9 mouse cellular contexts compared by ENCODE assay signal in genomic region chr1:165617166-165617891, GRCm38 (mm10). TPM values are rescaled to one million over a fixed set of nuclear protein-coding genes. Genes with fewer than 3 reads are reported as not detected.
DNase-seq lines count a peak whose midpoint lies in the region; ATAC-seq lines count a peak whose summit lies in the region.
"Had no signal": no experiment of that assay in that cellular context is flagged by ENCODE, and none has a peak within 500 bp of the region (broad histone marks: within the 10 kb centered on the region; RNA-seq: fewer than 3 reads in every experiment).

No protein-coding gene starts in this region.

- no peak overlapping the region for H3K4me3 ChIP-seq in embryonic facial prominence, embryonic 14.5 days (ENCODE audit: low read depth, low read length)
- H3K4me3 ChIP-seq in limb, embryonic 10.5 days: peak overlapping the region; percentile 22; the same call in 1 of the 2 replicates
- H3K4me3 ChIP-seq in midbrain, embryonic 14.5 days (replicated peaks; ENCODE audit: low read depth, low read length): no peak overlapping the region
- H3K4me3 ChIP-seq: limb, embryonic 15.5 days had no signal

- WGBS in embryonic facial prominence, embryonic 14.5 days: 17% methylated on average over 15 of the region's 15 CpGs
- WGBS in limb, embryonic 10.5 days: 13% methylated on average over 15 of the region's 15 CpGs
- 9% methylated on average over 15 of the region's 15 CpGs for WGBS in midbrain, embryonic 14.5 days

- no peaks in the 10 kb centered on the region for H3K27me3 ChIP-seq in embryonic facial prominence, embryonic 14.5 days (replicated peaks; ENCODE audit: control insufficient read depth, insufficient read depth, low read length)
- no peaks in the 10 kb centered on the region for H3K27me3 ChIP-seq in limb, embryonic 10.5 days (ENCODE audit: low read depth, poor library complexity, severe bottlenecking)
- H3K27me3 ChIP-seq in midbrain, embryonic 14.5 days (ENCODE audit: control insufficient read depth, insufficient read depth, low read length): no peaks in the 10 kb centered on the region
- H3K27me3 ChIP-seq: limb, embryonic 15.5 days had no signal

- H3K36me3 ChIP-seq in embryonic facial prominence, embryonic 14.5 days (ENCODE audit: control insufficient read depth, insufficient read depth, low read length): peaks cover 25% of the 10 kb centered on the region
- peaks cover 47% of the 10 kb centered on the region for H3K36me3 ChIP-seq in limb, embryonic 10.5 days
- peaks cover 10% of the 10 kb centered on the region for H3K36me3 ChIP-seq in midbrain, embryonic 14.5 days (ENCODE audit: control insufficient read depth, insufficient read depth, low read length)

- peak overlapping the region; percentile 50; the same call in 1 of the 2 replicates for H3K27ac ChIP-seq in embryonic facial prominence, embryonic 14.5 days (replicated peaks; ENCODE audit: low read depth, low read length)
- H3K27ac ChIP-seq in limb, embryonic 10.5 days: peak overlapping the region; percentile 79
- 0 out of 2 replicates have a peak overlapping the region, but pooled peaks have one; percentile 49 for H3K27ac ChIP-seq in midbrain, embryonic 14.5 days (replicated peaks; ENCODE audit: low read depth, low read length)

- H3K9ac ChIP-seq in embryonic facial prominence, embryonic 14.5 days (ENCODE audit: low read depth, low read length): no peak overlapping the region
- H3K9ac ChIP-seq in midbrain, embryonic 14.5 days (replicated peaks; ENCODE audit: low read length): no peak overlapping the region
- H3K9ac ChIP-seq: limb, embryonic 15.5 days had no signal

- ATAC-seq in embryonic facial prominence, embryonic 14.5 days (ENCODE audit: low read depth): peak; percentile 30; the same call in 1 of the 2 replicates
- ATAC-seq in midbrain, embryonic 14.5 days (ENCODE audit: low FRiP score, low TSS enrichment): no peak

- H3K4me2 ChIP-seq in embryonic facial prominence, embryonic 14.5 days (ENCODE audit: low read depth, low read length): 0 out of 2 replicates have a peak overlapping the region, but pooled peaks have one; percentile 1
- H3K4me2 ChIP-seq in midbrain, embryonic 14.5 days (ENCODE audit: low read length): 0 out of 2 replicates have a peak overlapping the region, but pooled peaks have one; percentile 10
- H3K4me2 ChIP-seq: limb, embryonic 15.5 days had no signal

- peaks cover 9% of the 10 kb centered on the region for H3K4me1 ChIP-seq in embryonic facial prominence, embryonic 14.5 days (ENCODE audit: control insufficient read depth, insufficient read depth, low read length)
- H3K4me1 ChIP-seq in limb, embryonic 10.5 days: peaks cover 29% of the 10 kb centered on the region
- peaks cover 12% of the 10 kb centered on the region; the same call in 1 of the 2 replicates for H3K4me1 ChIP-seq in midbrain, embryonic 14.5 days (ENCODE audit: control insufficient read depth, insufficient read depth, low read length)

- DNase-seq in adrenal gland, adult 2 months: peak; percentile 64
- DNase-seq in embryonic facial prominence, embryonic 14.5 days (ENCODE audit: low spot score): peak; percentile 45
- peak; percentile 31 to 34 for DNase-seq in heart, postnatal 36 days
- peak; percentile 44 for DNase-seq in limb, embryonic 10.5 days (ENCODE audit: low spot score)
- peak; percentile 26 for DNase-seq in midbrain, embryonic 14.5 days
- no peak for DNase-seq in c-Kit-positive CD71-positive TER-119-positive erythroid progenitor cells, embryonic 14.5 days (ENCODE audit: low spot score)
- no peak for DNase-seq in retina, postnatal 1 day
- DNase-seq in cerebellum, adult 9-11 months: no peak

- intact Hi-C loops in heart, postnatal 36 days (cut with DNase I): no loop called here

- peaks cover 5% of the 10 kb centered on the region for H3K9me3 ChIP-seq in embryonic facial prominence, embryonic 14.5 days (ENCODE audit: control insufficient read depth, low read length)
- no peaks in the 10 kb centered on the region for H3K9me3 ChIP-seq in limb, embryonic 10.5 days (replicated peaks)
- H3K9me3 ChIP-seq in midbrain, embryonic 14.5 days (ENCODE audit: control insufficient read depth, low read length): peaks cover 3% of the 10 kb centered on the region; the same call in 1 of the 2 replicates
- H3K9me3 ChIP-seq: limb, embryonic 15.5 days had no signal

RNA-seq across cellular contexts. Expression of gene Mpzl1, which starts 17.0 kb away (rescaled TPM):
- total RNA-seq in adrenal gland, adult 2 months (2021): 10 to 100 TPM; 14.1 to 21.5 TPM
- polyA plus RNA-seq in adrenal gland, adult 2 months (2012; rRNA removed): 12.8 and 12.9 TPM in 2 replicates
- 157 and 170 TPM in 2 replicates for polyA plus RNA-seq in embryonic facial prominence, embryonic 14.5 days (2014; fragmentation: Nextera tagmentation; extraction: Ambion mirVana)
- total RNA-seq in heart, postnatal 36 days (2021): 10 to 100 TPM; 14.4 to 21.4 TPM
- polyA plus RNA-seq in limb, embryonic 10.5 days (2016; fragmentation: Nextera tagmentation; extraction: Ambion mirVana): 141 and 148 TPM in 2 replicates
- polyA plus RNA-seq in midbrain, embryonic 14.5 days (2014; fragmentation: Nextera tagmentation; extraction: Ambion mirVana): 138 and 159 TPM in 2 replicates

Comparison
In these comparisons a context has a peak if more than half of its experiments do, and no peak if none do; other contexts are left out.
1. DNase-seq: peak in adrenal gland, adult 2 months (single experiment), embryonic facial prominence, embryonic 14.5 days (single experiment), heart, postnatal 36 days (2 of 2), limb, embryonic 10.5 days (single experiment) and midbrain, embryonic 14.5 days (single experiment); none in c-Kit-positive CD71-positive TER-119-positive erythroid progenitor cells, embryonic 14.5 days (single experiment), retina, postnatal 1 day (single experiment) and cerebellum, adult 9-11 months (single experiment).
2. RNA of gene Mpzl1, which starts 17.0 kb away (polyA plus RNA-seq): 138 to 159 TPM in midbrain, embryonic 14.5 days, 157 to 170 TPM in embryonic facial prominence, embryonic 14.5 days and 141 to 148 TPM in limb, embryonic 10.5 days; 12.8 to 12.9 TPM in adrenal gland, adult 2 months; every median in the first group is over 10 times any median in the second.
3. Peak in every context shown above with its lines, with median percentiles within 50 percentile points of each other: H3K27ac ChIP-seq.